Mouse (Mus musculus): Measurements from ENCODE around the gene Faap20.
"Not testable (repeated sequence)": the region's sequence is repeated elsewhere in the genome, so short reads cannot be mapped to it uniquely, and the experiment has no call there.

The Faap20 gene

GRCm38 (mm10) chr4:155236737-155237385 is 12.7 kb upstream of the Faap20 start:
- H3K4me1 ChIP-seq (replicated peaks; ENCODE audit: low read depth, low read length): peaks cover 41% of the 10 kb centered on the region
- H3K4me3 ChIP-seq (replicated peaks; ENCODE audit: low read length): no peak overlapping the region
- peaks cover 13% of the 10 kb centered on the region for H3K27me3 ChIP-seq (ENCODE audit: insufficient read depth, low read length)
- no peaks in the 10 kb centered on the region for H3K9me3 ChIP-seq (ENCODE audit: low read length)
- no peaks in the 10 kb centered on the region for H3K36me3 ChIP-seq (ENCODE audit: insufficient read depth, low read length)
- no peak for TF ChIP-seq NANOG (IDR thresholded peaks at IDR 0.05; ENCODE audit: borderline replicate concordance, low read length)
- no peak for TF ChIP-seq POU5F1 (IDR thresholded peaks at IDR 0.05; ENCODE audit: borderline replicate concordance, low read length)
- no peak for TF ChIP-seq CTCF (conservative IDR thresholded peaks at IDR 0.05; ENCODE audit: low read length)

DNA sequence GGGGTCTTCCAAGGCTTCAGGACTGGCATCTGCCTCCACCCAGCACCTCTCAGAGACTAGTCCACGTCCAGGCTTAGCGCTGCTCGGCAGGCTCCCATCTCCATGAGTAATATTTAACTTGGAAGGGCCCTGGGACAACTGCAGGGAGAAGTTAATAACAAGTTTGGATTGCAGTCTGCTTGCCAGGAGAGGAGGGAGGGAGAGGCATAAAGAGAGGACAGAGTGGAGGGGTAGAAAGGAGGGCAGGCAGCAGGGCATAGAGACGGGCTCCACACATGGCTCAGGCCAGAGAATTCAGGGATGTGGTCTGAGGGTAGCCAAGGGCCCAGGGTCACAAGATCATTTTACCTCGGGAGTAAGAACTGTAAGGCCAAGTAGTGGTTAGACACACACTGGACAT is 11.3 kb upstream of the Faap20 start:
- TF ChIP-seq POU5F1 (IDR thresholded peaks at IDR 0.05; ENCODE audit: borderline replicate concordance, low read length) (no peak), CTCF (conservative IDR thresholded peaks at IDR 0.05; ENCODE audit: low read length) (no peak), NANOG (IDR thresholded peaks at IDR 0.05; ENCODE audit: borderline replicate concordance, low read length) (no peak)
- no peak overlapping the region for H3K4me3 ChIP-seq (replicated peaks; ENCODE audit: low read length)
- no peaks in the 10 kb centered on the region for H3K36me3 ChIP-seq (ENCODE audit: insufficient read depth, low read length)
- H3K4me1 ChIP-seq (replicated peaks; ENCODE audit: low read depth, low read length): peaks cover 44% of the 10 kb centered on the region
- peaks cover 20% of the 10 kb centered on the region for H3K27me3 ChIP-seq (ENCODE audit: insufficient read depth, low read length)
- no peaks in the 10 kb centered on the region for H3K9me3 ChIP-seq (ENCODE audit: low read length)

GRCm38 (mm10) chr4:155239494-155239893 is 10.1 kb upstream of the Faap20 start:
- TF ChIP-seq CTCF (conservative IDR thresholded peaks at IDR 0.05; ENCODE audit: low read length) (no peak), NANOG (IDR thresholded peaks at IDR 0.05; ENCODE audit: borderline replicate concordance, low read length) (no peak), POU5F1 (IDR thresholded peaks at IDR 0.05; ENCODE audit: borderline replicate concordance, low read length) (no peak)
- H3K9me3 ChIP-seq (ENCODE audit: low read length): no peaks in the 10 kb centered on the region
- H3K4me3 ChIP-seq (replicated peaks; ENCODE audit: low read length): no peak overlapping the region
- H3K27me3 ChIP-seq (ENCODE audit: insufficient read depth, low read length): peaks cover 20% of the 10 kb centered on the region
- H3K36me3 ChIP-seq (ENCODE audit: insufficient read depth, low read length): no peaks in the 10 kb centered on the region
- H3K4me1 ChIP-seq (replicated peaks; ENCODE audit: low read depth, low read length): peaks cover 32% of the 10 kb centered on the region

DNA sequence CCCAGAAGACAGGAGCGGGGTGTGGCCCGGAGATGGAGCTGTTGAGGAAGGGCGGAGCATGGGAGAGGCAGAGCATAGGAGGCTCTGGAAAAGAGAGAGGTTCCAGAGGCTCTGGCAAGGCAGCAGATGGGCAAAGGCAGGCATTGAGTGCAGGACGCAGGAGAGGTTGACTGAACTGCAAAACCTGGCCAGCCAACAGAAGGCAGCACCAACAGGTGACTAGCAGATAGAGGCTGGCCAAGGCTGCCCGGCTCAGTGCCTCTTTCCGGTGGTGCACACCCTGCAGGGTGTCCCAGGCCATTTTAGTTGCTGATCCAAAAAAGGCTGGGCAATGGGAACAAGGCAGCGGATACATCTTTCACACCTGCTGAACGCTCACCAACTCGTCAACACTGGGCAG is 7.8 kb upstream of the Faap20 start:
- Histone ChIP-seq H3K9me3 (ENCODE audit: low read length) (no peaks in the 10 kb centered on the region), H3K4me1 (replicated peaks; ENCODE audit: low read depth, low read length) (peaks cover 28% of the 10 kb centered on the region), H3K27me3 (ENCODE audit: insufficient read depth, low read length) (peaks cover 18% of the 10 kb centered on the region), H3K4me3 (replicated peaks; ENCODE audit: low read length) (no peak overlapping the region; the same call in 1 of the 2 replicates), H3K36me3 (ENCODE audit: insufficient read depth, low read length) (no peaks in the 10 kb centered on the region)
- no peak for TF ChIP-seq NANOG (IDR thresholded peaks at IDR 0.05; ENCODE audit: borderline replicate concordance, low read length)

GRCm38 (mm10) chr4:155242292-155242691 is 7.3 kb upstream of the Faap20 start:
- Histone ChIP-seq H3K9me3 (ENCODE audit: low read length) (no peaks in the 10 kb centered on the region), H3K4me1 (replicated peaks; ENCODE audit: low read depth, low read length) (peaks cover 33% of the 10 kb centered on the region), H3K27me3 (ENCODE audit: insufficient read depth, low read length) (peaks cover 14% of the 10 kb centered on the region), H3K4me3 (replicated peaks; ENCODE audit: low read length) (no peak overlapping the region; the same call in 1 of the 2 replicates), H3K36me3 (ENCODE audit: insufficient read depth, low read length) (no peaks in the 10 kb centered on the region)
- TF ChIP-seq CTCF (conservative IDR thresholded peaks at IDR 0.05; ENCODE audit: low read length) (no peak), POU5F1 (IDR thresholded peaks at IDR 0.05; ENCODE audit: borderline replicate concordance, low read length) (no peak), NANOG (IDR thresholded peaks at IDR 0.05; ENCODE audit: borderline replicate concordance, low read length) (no peak)

DNA sequence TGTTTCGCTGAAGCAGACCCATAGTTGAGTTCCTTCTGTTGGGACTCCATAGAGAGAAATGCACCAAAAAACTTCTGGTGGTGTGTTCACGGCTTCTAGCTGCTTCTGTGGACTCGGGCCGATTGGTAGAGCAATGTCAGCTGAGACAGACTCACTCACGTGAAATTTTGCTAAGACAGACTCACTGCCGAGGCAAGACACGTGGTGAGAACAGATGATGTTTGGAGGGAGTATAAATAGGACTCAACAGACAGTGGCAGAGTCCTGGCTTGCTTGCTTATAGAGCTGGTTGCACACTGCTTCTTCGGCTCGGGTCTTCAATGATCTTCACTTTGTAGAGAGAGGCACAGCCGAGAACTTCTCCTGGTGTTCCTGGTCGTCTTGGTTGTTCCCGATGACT is 6.4 kb upstream of the Faap20 start:
- peaks cover 34% of the 10 kb centered on the region for H3K4me1 ChIP-seq (replicated peaks; ENCODE audit: low read depth, low read length)
- no peaks in the 10 kb centered on the region for H3K9me3 ChIP-seq (ENCODE audit: low read length)
- H3K36me3 ChIP-seq (ENCODE audit: insufficient read depth, low read length): no peaks in the 10 kb centered on the region
- H3K4me3 ChIP-seq (replicated peaks; ENCODE audit: low read length): no peak overlapping the region
- TF ChIP-seq CTCF (conservative IDR thresholded peaks at IDR 0.05; ENCODE audit: low read length) (no peak), POU5F1 (IDR thresholded peaks at IDR 0.05; ENCODE audit: borderline replicate concordance, low read length) (no peak), NANOG (IDR thresholded peaks at IDR 0.05; ENCODE audit: borderline replicate concordance, low read length) (no peak)
- H3K27me3 ChIP-seq (ENCODE audit: insufficient read depth, low read length): peaks cover 9% of the 10 kb centered on the region

DNA sequence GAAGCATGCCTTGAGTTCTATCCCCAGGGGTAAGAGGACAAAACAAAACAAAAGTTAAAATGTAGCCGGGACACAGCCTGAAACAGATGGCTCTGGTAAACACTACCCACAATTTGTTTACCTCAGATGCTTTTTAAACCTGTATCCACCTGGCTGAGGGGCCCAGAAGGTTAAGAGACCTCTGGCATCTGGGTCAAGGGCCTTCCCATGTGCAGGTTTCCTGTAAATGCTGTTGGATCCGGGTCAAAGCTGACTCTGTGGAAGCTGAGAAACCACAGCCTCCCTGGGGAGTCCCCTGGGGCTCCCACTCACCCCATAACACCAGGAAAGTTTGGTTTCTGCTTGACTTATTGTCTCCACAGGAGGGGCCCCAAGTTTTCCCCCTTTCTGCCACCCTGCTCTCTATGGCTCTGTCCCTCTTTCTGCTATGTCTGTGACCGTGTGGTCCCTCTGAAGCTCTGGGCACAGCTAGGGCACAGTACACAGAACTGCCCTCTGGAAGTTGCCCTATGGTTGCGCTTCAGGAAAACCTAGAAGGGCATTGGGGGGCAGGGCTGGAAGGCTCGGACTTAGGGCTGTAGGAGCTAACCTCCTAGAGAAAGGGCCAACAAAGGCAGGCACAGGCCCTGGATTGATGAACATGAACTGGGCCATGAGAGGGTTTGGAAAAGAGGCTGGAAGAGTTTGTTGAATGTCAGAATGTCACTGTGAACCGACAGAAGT is 3.7 kb upstream of the Faap20 start:
- H3K27me3 ChIP-seq (ENCODE audit: insufficient read depth, low read length): peaks cover 7% of the 10 kb centered on the region
- H3K4me3 ChIP-seq (replicated peaks; ENCODE audit: low read length): no peak overlapping the region
- peaks cover 45% of the 10 kb centered on the region for H3K4me1 ChIP-seq (replicated peaks; ENCODE audit: low read depth, low read length)
- H3K36me3 ChIP-seq (ENCODE audit: insufficient read depth, low read length): no peaks in the 10 kb centered on the region
- TF ChIP-seq CTCF (conservative IDR thresholded peaks at IDR 0.05; ENCODE audit: low read length) (no peak), POU5F1 (IDR thresholded peaks at IDR 0.05; ENCODE audit: borderline replicate concordance, low read length) (no peak), NANOG (IDR thresholded peaks at IDR 0.05; ENCODE audit: borderline replicate concordance, low read length) (no peak)
- H3K9me3 ChIP-seq (ENCODE audit: low read length): no peaks in the 10 kb centered on the region

DNA sequence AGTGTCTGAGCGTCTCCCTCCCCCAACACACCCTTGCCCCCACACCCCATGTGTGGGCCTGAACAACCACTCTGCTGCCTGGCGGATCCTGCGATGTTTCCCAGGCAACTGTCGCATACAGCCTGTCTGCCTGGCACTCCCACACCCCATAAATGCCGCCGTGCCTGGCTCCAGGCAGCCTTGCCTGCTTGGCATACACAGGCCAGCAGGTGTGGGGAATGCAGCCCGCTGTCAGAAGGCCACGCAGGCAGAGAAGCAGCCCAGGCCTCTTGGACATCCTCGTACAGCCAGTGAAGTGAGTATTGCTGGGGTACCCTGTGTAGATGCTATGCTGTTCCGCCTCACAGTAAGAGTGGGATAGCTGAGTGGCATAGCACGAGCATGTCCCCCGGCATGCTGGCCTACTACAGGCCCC is 2.9 kb upstream of the Faap20 start:
- no peak for TF ChIP-seq NANOG (IDR thresholded peaks at IDR 0.05; ENCODE audit: borderline replicate concordance, low read length)
- Histone ChIP-seq H3K4me1 (replicated peaks; ENCODE audit: low read depth, low read length) (peaks cover 48% of the 10 kb centered on the region), H3K9me3 (ENCODE audit: low read length) (no peaks in the 10 kb centered on the region), H3K27me3 (ENCODE audit: insufficient read depth, low read length) (peaks cover 7% of the 10 kb centered on the region), H3K4me3 (replicated peaks; ENCODE audit: low read length) (peak overlapping the region; percentile 59), H3K36me3 (ENCODE audit: insufficient read depth, low read length) (no peaks in the 10 kb centered on the region)

DNA sequence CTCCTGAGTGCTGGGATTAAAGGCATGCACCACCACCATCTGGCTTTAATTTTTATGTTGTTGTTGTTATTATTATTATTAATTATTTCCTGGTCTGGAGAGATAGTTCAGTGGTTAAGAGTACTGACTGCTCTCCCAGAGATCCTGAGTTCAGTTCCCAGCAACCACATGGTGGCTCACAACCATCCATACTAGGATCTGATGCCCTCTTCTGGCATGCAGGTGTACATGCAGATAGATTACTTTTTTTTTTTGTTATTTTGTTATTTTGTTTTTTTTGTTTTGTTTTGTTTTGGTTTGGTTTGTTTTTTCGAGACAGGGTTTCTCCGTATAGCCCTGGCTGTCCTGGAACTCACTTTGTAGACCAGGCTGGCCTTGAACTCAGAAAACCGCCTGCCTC is 1.5 kb upstream of the Faap20 start:
- TF ChIP-seq CTCF (conservative IDR thresholded peaks at IDR 0.05; ENCODE audit: low read length): peak; percentile 31
- Histone ChIP-seq H3K36me3 (ENCODE audit: insufficient read depth, low read length) (peaks cover 13% of the 10 kb centered on the region), H3K4me1 (replicated peaks; ENCODE audit: low read depth, low read length) (peaks cover 53% of the 10 kb centered on the region)
- H3K27me3 ChIP-seq (ENCODE audit: insufficient read depth, low read length); H3K4me3 ChIP-seq (replicated peaks; ENCODE audit: low read length); H3K9me3 ChIP-seq (ENCODE audit: low read length): not testable (repeated sequence)

Data from E14TG2a.4 (cell line).